Mouse (Mus musculus): ENCODE measurements around the gene Cdkal1.

Cdkal1 gene

GRCm38 (mm10) chr13:29407619-29408018, 447.9 kb downstream of the Cdkal1 start:
- Histone ChIP-seq H3K4me1 (replicated peaks; ENCODE audit: low read depth, low read length) (no peaks in the 10 kb centered on the region), H3K36me3 (ENCODE audit: insufficient read depth, low read length) (no peaks in the 10 kb centered on the region), H3K9me3 (ENCODE audit: low read length) (no peaks in the 10 kb centered on the region), H3K4me3 (replicated peaks; ENCODE audit: low read length) (no peak overlapping the region), H3K27me3 (ENCODE audit: insufficient read depth, low read length) (no peaks in the 10 kb centered on the region)
- no peak for TF ChIP-seq POU5F1 (IDR thresholded peaks at IDR 0.05; ENCODE audit: borderline replicate concordance, low read length)
- no peak for TF ChIP-seq CTCF (conservative IDR thresholded peaks at IDR 0.05; ENCODE audit: low read length)
- TF ChIP-seq NANOG (IDR thresholded peaks at IDR 0.05; ENCODE audit: borderline replicate concordance, low read length): no peak

DNA sequence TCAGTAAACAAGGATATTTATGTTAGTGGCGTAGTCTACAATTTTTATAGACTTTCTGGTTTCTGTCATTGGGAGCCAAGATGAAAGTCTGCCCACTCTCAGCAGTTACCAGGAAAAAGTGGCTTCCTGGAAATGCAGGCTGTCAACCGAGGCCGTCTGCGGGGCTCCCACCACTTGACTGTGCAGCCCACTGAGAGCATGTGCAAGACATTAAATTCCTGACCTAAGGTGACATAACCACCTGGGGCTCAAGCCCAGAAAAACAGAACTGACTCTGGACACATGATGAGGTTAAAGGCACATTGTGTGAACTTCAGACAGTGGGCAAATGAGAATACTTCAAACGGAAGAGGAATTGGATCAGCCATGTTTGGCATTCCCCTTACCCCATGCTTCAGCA, 450.2 kb downstream of the Cdkal1 start:
- Histone ChIP-seq H3K27me3 (ENCODE audit: insufficient read depth, low read length) (no peaks in the 10 kb centered on the region), H3K4me3 (replicated peaks; ENCODE audit: low read length) (no peak overlapping the region), H3K36me3 (ENCODE audit: insufficient read depth, low read length) (no peaks in the 10 kb centered on the region), H3K4me1 (replicated peaks; ENCODE audit: low read depth, low read length) (no peaks in the 10 kb centered on the region), H3K9me3 (ENCODE audit: low read length) (no peaks in the 10 kb centered on the region)
- TF ChIP-seq CTCF (conservative IDR thresholded peaks at IDR 0.05; ENCODE audit: low read length): no peak
- TF ChIP-seq POU5F1 (IDR thresholded peaks at IDR 0.05; ENCODE audit: borderline replicate concordance, low read length): no peak
- no peak for TF ChIP-seq NANOG (IDR thresholded peaks at IDR 0.05; ENCODE audit: borderline replicate concordance, low read length)

- H3K9me3 ChIP-seq (ENCODE audit: low read length): no peaks in the 10 kb centered on the region
- TF ChIP-seq CTCF (conservative IDR thresholded peaks at IDR 0.05; ENCODE audit: low read length) (no peak), POU5F1 (IDR thresholded peaks at IDR 0.05; ENCODE audit: borderline replicate concordance, low read length) (no peak), NANOG (IDR thresholded peaks at IDR 0.05; ENCODE audit: borderline replicate concordance, low read length) (no peak)
- H3K36me3 ChIP-seq (ENCODE audit: insufficient read depth, low read length): no peaks in the 10 kb centered on the region
- H3K27me3 ChIP-seq (ENCODE audit: insufficient read depth, low read length): no peaks in the 10 kb centered on the region
- H3K4me3 ChIP-seq (replicated peaks; ENCODE audit: low read length): no peak overlapping the region
- no peaks in the 10 kb centered on the region for H3K4me1 ChIP-seq (replicated peaks; ENCODE audit: low read depth, low read length)
Measured at GRCm38 (mm10) chr13:29403217-29403616, 452.3 kb downstream of the Cdkal1 start.

GRCm38 (mm10) chr13:29402526-29403040, 452.9 kb downstream of the Cdkal1 start:
- TF ChIP-seq POU5F1 (IDR thresholded peaks at IDR 0.05; ENCODE audit: borderline replicate concordance, low read length): no peak
- no peak for TF ChIP-seq CTCF (conservative IDR thresholded peaks at IDR 0.05; ENCODE audit: low read length)
- no peak for TF ChIP-seq NANOG (IDR thresholded peaks at IDR 0.05; ENCODE audit: borderline replicate concordance, low read length)
- H3K4me3 ChIP-seq (replicated peaks; ENCODE audit: low read length): no peak overlapping the region
- no peaks in the 10 kb centered on the region for H3K27me3 ChIP-seq (ENCODE audit: insufficient read depth, low read length)
- H3K36me3 ChIP-seq (ENCODE audit: insufficient read depth, low read length): no peaks in the 10 kb centered on the region
- H3K4me1 ChIP-seq (replicated peaks; ENCODE audit: low read depth, low read length): no peaks in the 10 kb centered on the region
- no peaks in the 10 kb centered on the region for H3K9me3 ChIP-seq (ENCODE audit: low read length)

GRCm38 (mm10) chr13:29399908-29400307, 455.6 kb downstream of the Cdkal1 start:
- TF ChIP-seq POU5F1 (IDR thresholded peaks at IDR 0.05; ENCODE audit: borderline replicate concordance, low read length) (no peak), CTCF (conservative IDR thresholded peaks at IDR 0.05; ENCODE audit: low read length) (no peak), NANOG (IDR thresholded peaks at IDR 0.05; ENCODE audit: borderline replicate concordance, low read length) (no peak)
- Histone ChIP-seq H3K9me3 (ENCODE audit: low read length) (no peaks in the 10 kb centered on the region), H3K4me3 (replicated peaks; ENCODE audit: low read length) (no peak overlapping the region)

DNA sequence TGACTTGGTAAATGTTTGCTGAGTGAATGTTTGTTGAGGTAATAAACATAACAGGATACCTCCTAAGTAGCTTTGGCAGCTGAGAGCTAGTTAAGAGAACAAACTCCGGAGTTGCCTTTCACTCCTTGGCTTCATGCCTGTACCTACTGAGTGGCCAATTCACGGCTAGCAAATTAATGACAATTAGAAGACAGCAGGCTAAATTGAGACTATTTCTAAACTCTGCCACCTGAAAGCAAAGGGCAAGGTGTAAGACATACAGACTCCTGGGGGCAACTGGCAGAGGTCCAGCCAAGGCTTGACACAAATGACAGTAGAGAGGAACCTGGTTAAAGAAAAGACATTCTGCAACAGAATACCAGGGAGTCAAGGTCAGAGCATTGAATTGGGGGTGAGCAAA, 457.0 kb downstream of the Cdkal1 start:
- TF ChIP-seq CTCF (conservative IDR thresholded peaks at IDR 0.05; ENCODE audit: low read length) (no peak), NANOG (IDR thresholded peaks at IDR 0.05; ENCODE audit: borderline replicate concordance, low read length) (no peak), POU5F1 (IDR thresholded peaks at IDR 0.05; ENCODE audit: borderline replicate concordance, low read length) (no peak)
- H3K4me1 ChIP-seq (replicated peaks; ENCODE audit: low read depth, low read length): no peaks in the 10 kb centered on the region
- no peak overlapping the region for H3K4me3 ChIP-seq (replicated peaks; ENCODE audit: low read length)

More at GRCm38 (mm10) chr13:29399908-29400307, 455.6 kb downstream of the Cdkal1 start:
- no peaks in the 10 kb centered on the region for H3K36me3 ChIP-seq (ENCODE audit: insufficient read depth, low read length)
- no peaks in the 10 kb centered on the region for H3K4me1 ChIP-seq (replicated peaks; ENCODE audit: low read depth, low read length)
- no peaks in the 10 kb centered on the region for H3K27me3 ChIP-seq (ENCODE audit: insufficient read depth, low read length)

GRCm38 (mm10) chr13:29395694-29396093, 459.8 kb downstream of the Cdkal1 start:
- no peak overlapping the region for H3K4me3 ChIP-seq (replicated peaks; ENCODE audit: low read length)
- TF ChIP-seq NANOG (IDR thresholded peaks at IDR 0.05; ENCODE audit: borderline replicate concordance, low read length): no peak
- no peak for TF ChIP-seq POU5F1 (IDR thresholded peaks at IDR 0.05; ENCODE audit: borderline replicate concordance, low read length)
- no peak for TF ChIP-seq CTCF (conservative IDR thresholded peaks at IDR 0.05; ENCODE audit: low read length)
- H3K27me3 ChIP-seq (ENCODE audit: insufficient read depth, low read length): no peaks in the 10 kb centered on the region
- peaks cover 10% of the 10 kb centered on the region for H3K9me3 ChIP-seq (ENCODE audit: low read length)
- H3K36me3 ChIP-seq (ENCODE audit: insufficient read depth, low read length): no peaks in the 10 kb centered on the region
- H3K4me1 ChIP-seq (replicated peaks; ENCODE audit: low read depth, low read length): no peaks in the 10 kb centered on the region

More for the DNA sequence above, 457.0 kb downstream of the Cdkal1 start:
- H3K36me3 ChIP-seq (ENCODE audit: insufficient read depth, low read length): no peaks in the 10 kb centered on the region
- H3K9me3 ChIP-seq (ENCODE audit: low read length): no peaks in the 10 kb centered on the region
- no peaks in the 10 kb centered on the region for H3K27me3 ChIP-seq (ENCODE audit: insufficient read depth, low read length)

DNA sequence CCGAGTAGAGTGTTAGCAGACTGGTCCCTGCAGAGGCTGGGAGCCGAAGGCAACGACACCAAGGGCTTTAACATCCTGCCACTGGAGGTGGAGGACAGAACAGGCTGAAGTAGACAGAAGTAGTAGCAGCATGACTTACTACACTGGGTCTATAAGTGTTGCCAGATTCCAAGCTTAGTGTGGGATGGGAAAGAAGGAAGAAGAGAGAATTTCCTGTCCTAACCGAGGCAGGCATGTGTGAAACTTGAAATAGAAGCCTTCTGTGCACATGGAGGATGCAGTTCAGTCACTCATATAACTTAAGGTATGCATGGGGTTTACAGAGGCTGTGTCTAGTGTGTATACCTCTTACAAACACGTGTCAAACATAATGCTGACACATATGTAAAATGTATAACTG, 465.4 kb downstream of the Cdkal1 start:
- no peaks in the 10 kb centered on the region for H3K27me3 ChIP-seq (ENCODE audit: insufficient read depth, low read length)
- H3K36me3 ChIP-seq (ENCODE audit: insufficient read depth, low read length): no peaks in the 10 kb centered on the region

DNA sequence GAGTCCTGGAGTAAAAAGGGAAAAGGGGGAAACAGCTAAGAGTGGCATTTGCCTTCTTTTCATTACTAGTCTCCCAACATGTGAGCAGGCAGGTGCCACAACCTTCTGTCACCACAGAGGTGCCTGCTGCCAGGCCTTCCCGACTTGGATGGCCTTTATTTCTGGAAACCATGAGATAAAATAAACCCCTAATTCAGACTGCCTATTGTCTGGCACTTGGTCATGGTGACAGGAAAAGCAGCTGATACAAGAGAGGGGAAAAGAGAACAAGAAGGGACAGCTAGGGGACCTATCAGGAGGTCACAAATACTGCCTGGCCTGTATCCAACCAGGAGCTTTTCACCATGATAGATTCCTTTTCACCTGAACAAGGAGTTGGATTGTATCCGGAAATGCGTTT, 466.6 kb downstream of the Cdkal1 start:
- H3K27me3 ChIP-seq (ENCODE audit: insufficient read depth, low read length): no peaks in the 10 kb centered on the region
- no peak overlapping the region for H3K4me3 ChIP-seq (replicated peaks; ENCODE audit: low read length)
- no peaks in the 10 kb centered on the region for H3K4me1 ChIP-seq (replicated peaks; ENCODE audit: low read depth, low read length)
- H3K9me3 ChIP-seq (ENCODE audit: low read length): peaks cover 14% of the 10 kb centered on the region
- TF ChIP-seq POU5F1 (IDR thresholded peaks at IDR 0.05; ENCODE audit: borderline replicate concordance, low read length) (no peak), CTCF (conservative IDR thresholded peaks at IDR 0.05; ENCODE audit: low read length) (no peak), NANOG (IDR thresholded peaks at IDR 0.05; ENCODE audit: borderline replicate concordance, low read length) (no peak)
- no peaks in the 10 kb centered on the region for H3K36me3 ChIP-seq (ENCODE audit: insufficient read depth, low read length)

More for the DNA sequence above, 465.4 kb downstream of the Cdkal1 start:
- H3K4me1 ChIP-seq (replicated peaks; ENCODE audit: low read depth, low read length): no peaks in the 10 kb centered on the region
- peaks cover 14% of the 10 kb centered on the region for H3K9me3 ChIP-seq (ENCODE audit: low read length)
- H3K4me3 ChIP-seq (replicated peaks; ENCODE audit: low read length): no peak overlapping the region
- TF ChIP-seq POU5F1 (IDR thresholded peaks at IDR 0.05; ENCODE audit: borderline replicate concordance, low read length) (no peak), NANOG (IDR thresholded peaks at IDR 0.05; ENCODE audit: borderline replicate concordance, low read length) (no peak), CTCF (conservative IDR thresholded peaks at IDR 0.05; ENCODE audit: low read length) (no peak)

All from E14TG2a.4 (cell line).